Mouse (Mus musculus): ENCODE results near the gene Tspan32.

GRCm38 (mm10) chr7:143053961-143054611 lies 49.2 kb downstream of the Tspan32 start:
- TF ChIP-seq CTCF (IDR thresholded peaks at IDR 0.05; ENCODE audit: borderline replicate concordance, insufficient read depth, low read depth, low read length) (no peak), POLR2A (IDR thresholded peaks at IDR 0.05; ENCODE audit: borderline replicate concordance, insufficient read depth, low read length) (no peak)
